Mouse (Mus musculus) large intestine, adult 2 months (tissue): Measurements from ENCODE around the gene Coro2a. TPM values are rescaled to one million over a fixed set of nuclear protein-coding genes. Genes with fewer than 3 reads are reported as not detected.
"Not testable (repeated sequence)": the region's sequence is repeated elsewhere in the genome, so short reads cannot be mapped to it uniquely, and the experiment has no call there.

Experiments
- DNase-seq: peaks from one replicate; pipeline ENCODE4 v3.0.0-alpha.2; 2012; ENCODE audit warnings: low read depth, low spot score
- WGBS: fragments of 180-500 bp; shearing (Covaris S2); methylation state at CpG from one replicate; pipeline ENCODE4 v1.1.7; 2018; 5-methylcytosine and 5-hydroxymethylcytosine counted together
- polyA plus RNA-seq: library from polyadenylated mRNA; depleted of rRNA; stranded (reverse); fragments of >200 nt; gene quantifications from 2 replicates; pipeline ENCODE4 v1.2.3, GENCODE M21; 2012

Gene Coro2a
- polyA plus RNA-seq, 1 experiment, result 166 TPM

- WGBS, result 61% methylated on average over 5 of the region's 5 CpGs
- no peak for DNase-seq
Observed at GRCm38 (mm10) chr4:46589946-46590684, 11.9 kb downstream of the Coro2a start.

- WGBS, result 89% methylated on average over 8 of the region's 8 CpGs
- DNase-seq, result no peak
Observed at GRCm38 (mm10) chr4:46589151-46589550, 12.9 kb downstream of the Coro2a start.

GRCm38 (mm10) chr4:46586473-46586872 lies 15.5 kb downstream of the Coro2a start:
- DNase-seq, result no peak

GRCm38 (mm10) chr4:46585811-46586190 lies 16.2 kb downstream of the Coro2a start:
- 53% methylated on average over 8 of the region's 8 CpGs for WGBS
- DNase-seq, result no peak

More at GRCm38 (mm10) chr4:46586473-46586872, 15.5 kb downstream of the Coro2a start:
- 85% methylated on average over 4 of the region's 4 CpGs for WGBS

- WGBS, result 78% methylated on average over 13 of the region's 13 CpGs
Observed at GRCm38 (mm10) chr4:46585041-46585810, 16.8 kb downstream of the Coro2a start.

GRCm38 (mm10) chr4:46584536-46584935 lies 17.5 kb downstream of the Coro2a start:
- DNase-seq, result not testable (repeated sequence)
- 37% methylated on average over 3 of the region's 3 CpGs for WGBS

More at GRCm38 (mm10) chr4:46585041-46585810, 16.8 kb downstream of the Coro2a start:
- no peak for DNase-seq

- not testable (repeated sequence) for DNase-seq
- WGBS, result 82% methylated on average over 2 of the region's 6 CpGs
Observed at GRCm38 (mm10) chr4:46584084-46584483, 17.9 kb downstream of the Coro2a start.

- DNase-seq, result not testable (repeated sequence)
- 86% methylated on average over 9 of the region's 9 CpGs for WGBS
Observed at GRCm38 (mm10) chr4:46582024-46582423, 20.0 kb downstream of the Coro2a start.

- 93% methylated on average over 22 of the region's 22 CpGs for WGBS
- not testable (repeated sequence) for DNase-seq
Observed at GRCm38 (mm10) chr4:46581577-46581976, 20.4 kb downstream of the Coro2a start.

- 86% methylated on average over 15 of the region's 15 CpGs for WGBS
- DNase-seq, result not testable (repeated sequence)
Observed at GRCm38 (mm10) chr4:46580799-46581243, 21.2 kb downstream of the Coro2a start.

- WGBS, result 67% methylated on average over 8 of the region's 8 CpGs
- DNase-seq, result not testable (repeated sequence)
Observed at GRCm38 (mm10) chr4:46578796-46579346, 23.1 kb downstream of the Coro2a start.

GRCm38 (mm10) chr4:46578228-46578627 lies 23.8 kb downstream of the Coro2a start:
- WGBS, result 72% methylated on average over 1 of the region's 1 CpGs
- DNase-seq, result no peak

GRCm38 (mm10) chr4:46575509-46576284 lies 26.3 kb downstream of the Coro2a start:
- 69% methylated on average over 6 of the region's 10 CpGs for WGBS
- DNase-seq, result not testable (repeated sequence)

- DNase-seq, result no peak
- 80% methylated on average over 11 of the region's 12 CpGs for WGBS
Observed at GRCm38 (mm10) chr4:46574841-46575240, 27.2 kb downstream of the Coro2a start.

- 58% methylated on average over 9 of the region's 9 CpGs for WGBS
Observed at GRCm38 (mm10) chr4:46574024-46574753, 27.8 kb downstream of the Coro2a start.

GRCm38 (mm10) chr4:46572616-46573015 lies 29.4 kb downstream of the Coro2a start:
- DNase-seq, result no peak

More at GRCm38 (mm10) chr4:46574024-46574753, 27.8 kb downstream of the Coro2a start:
- no peak for DNase-seq

GRCm38 (mm10) chr4:46571744-46572143 lies 30.3 kb downstream of the Coro2a start:
- 85% methylated on average over 9 of the region's 9 CpGs for WGBS
- DNase-seq, result no peak

More at GRCm38 (mm10) chr4:46572616-46573015, 29.4 kb downstream of the Coro2a start:
- 79% methylated on average over 4 of the region's 4 CpGs for WGBS

GRCm38 (mm10) chr4:46569671-46570070 lies 32.3 kb downstream of the Coro2a start:
- no peak for DNase-seq
- WGBS, result 72% methylated on average over 5 of the region's 5 CpGs

GRCm38 (mm10) chr4:46568169-46568568 lies 33.8 kb downstream of the Coro2a start:
- WGBS, result 89% methylated on average over 8 of the region's 8 CpGs
- no peak for DNase-seq
